Mouse (Mus musculus): ENCODE results near the gene Tmem87b. TPM values are rescaled to one million over a fixed set of nuclear protein-coding genes. Genes with fewer than 3 reads are reported as not detected.
A peak's percentile ranks its signal among the peaks of the same experiment; 100 is the strongest.

Gene Tmem87b
- polyA plus RNA-seq (2014; fragmentation: Nextera tagmentation; extraction: Ambion mirVana), result 20.4 and 21.4 TPM in 2 replicates

DNA sequence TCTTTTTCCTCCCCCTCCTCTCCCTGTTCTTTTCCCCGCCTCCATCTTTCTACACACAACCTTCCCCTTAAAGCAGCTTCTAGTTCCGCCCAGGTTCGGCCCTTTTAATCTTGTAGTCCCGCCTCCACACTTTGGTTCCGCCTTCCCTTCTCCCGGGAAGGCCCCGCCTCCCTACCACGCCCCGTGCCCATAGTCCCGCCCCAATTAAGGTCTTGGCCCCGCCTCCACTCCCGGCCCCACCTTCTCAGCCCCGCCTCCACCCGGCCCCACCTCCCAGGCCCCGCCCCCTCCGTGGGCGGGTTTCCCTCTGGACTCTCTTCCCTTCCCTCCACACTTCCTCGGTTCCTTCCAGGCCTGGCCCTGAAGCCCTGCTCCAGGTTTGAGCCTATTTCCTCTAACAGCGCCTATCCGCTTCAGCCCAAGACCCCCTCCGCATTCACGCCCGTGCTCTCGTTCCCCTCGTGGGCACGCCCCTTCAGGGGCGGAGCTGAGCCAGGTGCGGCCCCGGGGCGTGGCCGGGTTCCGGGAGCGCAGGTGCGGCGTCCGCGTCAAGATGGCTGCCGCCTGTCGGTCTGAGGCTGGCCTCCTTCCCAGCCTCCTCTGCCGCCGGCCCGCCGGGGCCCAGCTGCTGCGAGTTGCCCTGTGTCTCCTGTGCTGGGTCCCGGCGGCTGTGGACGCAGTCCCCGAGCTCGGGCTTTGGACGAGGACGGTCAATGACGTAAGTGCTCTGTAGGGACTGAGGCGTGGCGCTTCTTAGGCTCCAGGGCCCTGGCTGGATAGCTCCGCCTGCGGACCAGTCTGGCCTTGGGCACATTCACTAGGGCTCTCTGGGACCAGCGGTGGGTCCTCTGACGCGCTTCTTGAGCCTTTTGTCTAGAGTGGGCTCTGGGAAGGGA, at the start of gene Tmem87b:
Gene Tmem87b (plus strand): TSS at position 333 of the 896 bp plus-strand sequence.
- Histone ChIP-seq H3K4me2 (peak within 1 kb of the TSS; percentile 80), H3K27me3 (ENCODE audit: control insufficient read depth, insufficient read depth, low read length) (no peaks in the 10 kb centered on the region), H3K4me1 (ENCODE audit: control insufficient read depth, insufficient read depth, low read length) (peaks cover 12% of the 10 kb centered on the region), H3K36me3 (ENCODE audit: control insufficient read depth, insufficient read depth, low read length) (no peaks in the 10 kb centered on the region), H3K4me3 (ENCODE audit: low read depth, low read length) (peak within 1 kb of the TSS; percentile 85), H3K9ac (ENCODE audit: low read depth, low read length) (peak within 1 kb of the TSS; percentile 80), H3K27ac (ENCODE audit: low read depth, low read length) (peak within 1 kb of the TSS; percentile 90), H3K9me3 (replicated peaks; ENCODE audit: control insufficient read depth, low read length) (no peaks in the 10 kb centered on the region)
- peak; percentile 95 for ATAC-seq (replicated peaks; ENCODE audit: insufficient number of reproducible peaks, low FRiP score, low TSS enrichment)
- WGBS (ENCODE audit: insufficient replicate concordance), result under 1% methylated on average over 59 of the region's 59 CpGs

DNA sequence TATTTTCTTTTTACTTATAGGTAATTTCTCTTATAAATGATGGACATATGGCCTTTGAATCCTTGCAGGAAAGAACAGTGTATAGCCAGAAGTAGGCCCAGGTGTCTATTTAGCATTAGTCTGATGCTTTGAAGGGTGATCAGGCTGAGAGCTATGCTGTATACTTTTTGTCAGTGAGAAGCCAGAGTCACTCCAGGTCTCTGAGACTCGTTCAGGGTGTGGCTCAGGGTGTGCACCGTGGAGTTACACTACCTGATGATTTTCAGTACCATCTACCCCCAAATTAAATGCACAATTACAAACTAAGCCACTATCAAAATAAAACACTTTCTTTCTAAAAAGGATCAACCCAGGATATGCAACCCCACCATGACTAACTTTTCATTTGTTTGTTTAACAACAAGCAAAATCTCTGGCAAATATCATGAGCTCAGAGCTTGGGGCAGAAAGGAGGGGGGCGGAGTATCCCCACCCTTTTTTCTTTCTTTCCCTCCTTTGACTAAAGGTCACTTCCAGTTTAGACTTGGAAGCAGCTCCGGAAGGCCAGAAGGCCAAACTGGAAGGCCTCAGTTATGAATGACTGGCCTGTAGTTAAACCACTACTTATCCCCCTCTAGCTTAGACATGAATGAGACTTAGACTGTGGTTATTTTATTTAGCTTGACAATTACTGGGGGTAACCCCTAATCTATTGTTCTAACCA, 49.2 kb upstream of the Tmem87b start:
- no peak overlapping the region for H3K27ac ChIP-seq (ENCODE audit: low read depth, low read length)
- H3K27me3 ChIP-seq (ENCODE audit: control insufficient read depth, insufficient read depth, low read length), result no peaks in the 10 kb centered on the region
- no peak for ATAC-seq (replicated peaks; ENCODE audit: insufficient number of reproducible peaks, low FRiP score, low TSS enrichment)
- no peaks in the 10 kb centered on the region for H3K36me3 ChIP-seq (ENCODE audit: control insufficient read depth, insufficient read depth, low read length)
- H3K4me2 ChIP-seq, result no peak overlapping the region
- H3K9me3 ChIP-seq (replicated peaks; ENCODE audit: control insufficient read depth, low read length), result no peaks in the 10 kb centered on the region
- H3K9ac ChIP-seq (ENCODE audit: low read depth, low read length), result no peak overlapping the region
- H3K4me1 ChIP-seq (ENCODE audit: control insufficient read depth, insufficient read depth, low read length), result no peaks in the 10 kb centered on the region
- 62% methylated on average over 4 of the region's 4 CpGs for WGBS (ENCODE audit: insufficient replicate concordance)
- no peak overlapping the region for H3K4me3 ChIP-seq (ENCODE audit: low read depth, low read length)

DNA sequence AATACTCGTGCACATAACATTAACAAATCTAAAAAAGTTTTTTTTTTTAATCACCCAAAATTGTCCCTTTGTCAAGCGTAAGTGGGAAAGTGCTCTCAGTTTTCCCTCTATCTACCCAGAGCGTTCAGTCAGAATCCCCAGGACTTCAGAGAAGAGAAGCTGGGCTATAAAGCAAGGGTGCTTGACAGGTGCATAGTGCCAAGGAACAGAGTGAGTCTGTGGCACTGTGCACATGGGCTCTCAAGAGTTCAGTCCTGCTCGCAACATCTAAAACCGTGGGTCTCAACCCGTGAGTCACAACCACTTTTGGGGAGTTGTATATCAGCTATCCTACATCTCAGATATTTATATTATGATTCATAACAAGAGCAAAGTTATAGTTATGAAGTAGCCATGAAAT, 47.4 kb upstream of the Tmem87b start:
- Histone ChIP-seq H3K27ac (ENCODE audit: low read depth, low read length) (no peak overlapping the region), H3K27me3 (ENCODE audit: control insufficient read depth, insufficient read depth, low read length) (no peaks in the 10 kb centered on the region), H3K9me3 (replicated peaks; ENCODE audit: control insufficient read depth, low read length) (no peaks in the 10 kb centered on the region), H3K4me1 (ENCODE audit: control insufficient read depth, insufficient read depth, low read length) (no peaks in the 10 kb centered on the region), H3K4me2 (no peak overlapping the region), H3K9ac (ENCODE audit: low read depth, low read length) (no peak overlapping the region), H3K36me3 (ENCODE audit: control insufficient read depth, insufficient read depth, low read length) (no peaks in the 10 kb centered on the region), H3K4me3 (ENCODE audit: low read depth, low read length) (no peak overlapping the region)
- ATAC-seq (replicated peaks; ENCODE audit: insufficient number of reproducible peaks, low FRiP score, low TSS enrichment), result no peak
- WGBS (ENCODE audit: insufficient replicate concordance), result 82% methylated on average over 6 of the region's 6 CpGs

DNA sequence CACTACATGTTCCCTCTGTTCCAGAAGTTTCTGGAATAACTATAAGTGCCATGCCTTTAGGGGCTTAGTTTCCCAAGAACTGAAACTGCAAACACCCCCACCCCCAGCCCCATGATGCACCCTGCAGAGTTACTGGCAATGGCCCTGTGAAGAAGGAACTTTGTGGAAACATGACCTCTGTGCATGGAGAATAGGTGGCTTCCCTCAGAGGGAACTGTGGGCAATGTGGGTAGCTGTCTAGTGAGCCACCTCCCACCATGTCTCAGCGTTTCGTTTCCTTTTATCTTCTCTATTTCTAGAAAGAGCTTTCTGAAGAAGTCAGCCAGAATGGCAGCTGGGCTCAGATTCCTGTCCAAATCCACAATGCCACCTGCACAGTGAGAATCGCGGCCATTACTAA, 46.9 kb upstream of the Tmem87b start:
- Histone ChIP-seq H3K27ac (ENCODE audit: low read depth, low read length) (no peak overlapping the region), H3K4me3 (ENCODE audit: low read depth, low read length) (no peak overlapping the region), H3K27me3 (ENCODE audit: control insufficient read depth, insufficient read depth, low read length) (no peaks in the 10 kb centered on the region), H3K4me2 (no peak overlapping the region), H3K36me3 (ENCODE audit: control insufficient read depth, insufficient read depth, low read length) (no peaks in the 10 kb centered on the region), H3K9ac (ENCODE audit: low read depth, low read length) (no peak overlapping the region), H3K4me1 (ENCODE audit: control insufficient read depth, insufficient read depth, low read length) (no peaks in the 10 kb centered on the region), H3K9me3 (replicated peaks; ENCODE audit: control insufficient read depth, low read length) (no peaks in the 10 kb centered on the region)
- no peak for ATAC-seq (replicated peaks; ENCODE audit: insufficient number of reproducible peaks, low FRiP score, low TSS enrichment)
- 78% methylated on average over 4 of the region's 4 CpGs for WGBS (ENCODE audit: insufficient replicate concordance)

DNA sequence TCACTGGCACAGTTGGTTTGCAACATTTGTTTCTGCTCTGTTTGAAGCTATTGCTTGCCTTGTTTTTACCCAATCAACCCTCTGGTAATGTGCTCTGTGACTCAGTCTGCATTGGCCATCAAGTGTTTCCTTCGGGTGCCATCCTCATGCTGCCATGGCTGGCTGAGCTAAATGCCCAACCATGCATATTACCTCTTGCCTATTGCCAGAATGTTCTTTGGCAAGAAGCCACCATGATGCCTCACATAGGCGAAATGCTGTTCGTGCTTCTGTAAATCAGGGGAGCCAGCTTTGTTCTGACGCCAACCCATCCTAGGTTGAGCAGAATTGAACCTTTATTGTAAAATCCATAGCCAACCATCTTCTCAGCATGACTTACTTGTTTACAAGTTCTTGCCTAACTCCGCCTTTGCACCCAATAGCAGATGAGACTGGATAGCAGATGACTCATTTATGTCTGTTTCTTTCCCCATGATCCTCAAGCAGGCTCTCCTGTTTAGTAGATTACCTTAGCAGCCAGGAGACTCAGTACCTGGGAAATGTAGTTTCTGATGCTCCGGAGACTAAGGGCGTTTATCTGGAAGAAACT, 46.1 kb upstream of the Tmem87b start:
- no peak for ATAC-seq (replicated peaks; ENCODE audit: insufficient number of reproducible peaks, low FRiP score, low TSS enrichment)
- WGBS (ENCODE audit: insufficient replicate concordance), result 86% methylated on average over 7 of the region's 7 CpGs
- Histone ChIP-seq H3K36me3 (ENCODE audit: control insufficient read depth, insufficient read depth, low read length) (no peaks in the 10 kb centered on the region), H3K4me1 (ENCODE audit: control insufficient read depth, insufficient read depth, low read length) (no peaks in the 10 kb centered on the region), H3K27ac (ENCODE audit: low read depth, low read length) (no peak overlapping the region), H3K9ac (ENCODE audit: low read depth, low read length) (no peak overlapping the region), H3K4me3 (ENCODE audit: low read depth, low read length) (no peak overlapping the region), H3K27me3 (ENCODE audit: control insufficient read depth, insufficient read depth, low read length) (no peaks in the 10 kb centered on the region), H3K9me3 (replicated peaks; ENCODE audit: control insufficient read depth, low read length) (no peaks in the 10 kb centered on the region), H3K4me2 (no peak overlapping the region)

DNA sequence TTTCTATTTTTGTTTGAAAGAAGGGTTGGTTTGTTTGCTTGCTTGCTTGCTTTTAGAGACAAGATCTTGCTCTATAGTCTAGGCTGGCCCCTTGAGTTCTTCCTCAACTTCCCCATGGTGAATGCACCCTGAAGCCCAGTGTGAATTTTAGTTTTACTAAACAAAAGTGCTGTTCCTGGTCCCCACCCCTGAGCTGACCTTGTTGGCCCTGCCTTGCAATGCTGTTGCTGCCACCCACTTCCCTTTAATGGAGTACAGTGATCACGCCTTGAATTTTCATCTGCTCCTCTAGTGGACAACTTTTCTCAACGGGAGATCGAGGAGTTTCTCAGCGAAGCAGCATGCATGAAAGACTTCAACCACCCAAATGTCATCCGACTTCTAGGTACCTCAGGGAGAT, 35.7 kb upstream of the Tmem87b start:
- Histone ChIP-seq H3K4me2 (no peak overlapping the region), H3K9ac (ENCODE audit: low read depth, low read length) (no peak overlapping the region), H3K36me3 (ENCODE audit: control insufficient read depth, insufficient read depth, low read length) (no peaks in the 10 kb centered on the region), H3K4me1 (ENCODE audit: control insufficient read depth, insufficient read depth, low read length) (no peaks in the 10 kb centered on the region), H3K27ac (ENCODE audit: low read depth, low read length) (no peak overlapping the region), H3K4me3 (ENCODE audit: low read depth, low read length) (no peak overlapping the region), H3K9me3 (replicated peaks; ENCODE audit: control insufficient read depth, low read length) (no peaks in the 10 kb centered on the region), H3K27me3 (ENCODE audit: control insufficient read depth, insufficient read depth, low read length) (no peaks in the 10 kb centered on the region)
- WGBS (ENCODE audit: insufficient replicate concordance), result 78% methylated on average over 5 of the region's 5 CpGs
- no peak for ATAC-seq (replicated peaks; ENCODE audit: insufficient number of reproducible peaks, low FRiP score, low TSS enrichment)

DNA sequence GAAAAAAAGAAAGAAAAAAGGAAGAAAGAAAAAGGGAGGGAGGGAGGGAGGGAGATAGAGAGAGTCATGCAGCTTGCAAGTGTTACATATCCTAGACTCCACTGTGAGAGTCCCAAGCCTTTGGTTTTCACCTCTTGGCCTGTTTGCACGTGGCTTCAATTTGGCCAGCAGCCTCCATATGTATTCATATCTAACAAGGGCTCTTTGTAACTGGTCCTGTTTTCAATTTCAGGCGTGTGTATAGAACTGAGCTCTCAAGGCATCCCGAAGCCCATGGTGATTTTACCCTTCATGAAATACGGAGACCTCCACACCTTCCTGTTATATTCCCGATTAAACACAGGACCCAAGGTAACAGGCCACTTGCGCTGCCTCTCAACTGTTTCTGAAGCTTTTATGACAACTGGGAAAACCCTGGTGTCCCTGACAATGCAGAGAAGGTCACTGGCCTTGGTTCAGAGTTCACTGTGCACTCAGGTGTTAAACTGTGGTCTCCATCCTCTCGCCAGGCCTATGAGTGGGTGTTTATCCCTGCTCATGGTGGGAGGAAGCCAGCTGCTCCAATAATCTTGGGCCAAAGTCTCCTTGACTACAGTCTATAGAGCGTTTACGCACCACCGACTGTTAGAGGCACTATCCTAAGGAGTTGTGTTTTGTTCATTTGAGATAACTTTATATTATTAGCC, 34.1 kb upstream of the Tmem87b start:
- Histone ChIP-seq H3K9ac (ENCODE audit: low read depth, low read length) (no peak overlapping the region), H3K9me3 (replicated peaks; ENCODE audit: control insufficient read depth, low read length) (no peaks in the 10 kb centered on the region), H3K27ac (ENCODE audit: low read depth, low read length) (no peak overlapping the region), H3K4me1 (ENCODE audit: control insufficient read depth, insufficient read depth, low read length) (no peaks in the 10 kb centered on the region), H3K27me3 (ENCODE audit: control insufficient read depth, insufficient read depth, low read length) (no peaks in the 10 kb centered on the region), H3K4me3 (ENCODE audit: low read depth, low read length) (no peak overlapping the region), H3K36me3 (ENCODE audit: control insufficient read depth, insufficient read depth, low read length) (no peaks in the 10 kb centered on the region), H3K4me2 (no peak overlapping the region)
- ATAC-seq (replicated peaks; ENCODE audit: insufficient number of reproducible peaks, low FRiP score, low TSS enrichment), result no peak
- WGBS (ENCODE audit: insufficient replicate concordance), result 80% methylated on average over 10 of the region's 10 CpGs

DNA sequence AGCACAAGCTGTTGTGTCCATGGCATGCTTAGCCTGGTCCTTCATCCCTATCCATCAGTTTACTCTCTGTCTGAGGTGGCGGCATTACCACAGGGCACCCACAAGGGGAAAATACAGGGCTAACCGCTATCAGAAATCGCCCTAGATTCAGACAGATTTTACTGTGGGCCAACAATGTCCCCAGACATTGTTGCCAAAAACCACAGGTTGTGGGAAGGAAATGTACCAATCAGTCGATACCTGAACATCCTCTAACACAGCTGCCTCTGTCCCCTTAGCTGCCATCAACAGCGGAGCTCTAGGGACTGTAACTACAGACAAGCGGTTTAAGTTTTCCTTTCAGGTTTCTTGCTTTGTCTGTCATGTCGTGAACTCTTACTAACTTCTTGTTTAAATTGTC, 33.1 kb upstream of the Tmem87b start:
- H3K27ac ChIP-seq (ENCODE audit: low read depth, low read length), result no peak overlapping the region
- no peak overlapping the region for H3K4me2 ChIP-seq
- no peak for ATAC-seq (replicated peaks; ENCODE audit: insufficient number of reproducible peaks, low FRiP score, low TSS enrichment)
- no peak overlapping the region for H3K9ac ChIP-seq (ENCODE audit: low read depth, low read length)
- 86% methylated on average over 7 of the region's 7 CpGs for WGBS (ENCODE audit: insufficient replicate concordance)
- no peak overlapping the region for H3K4me3 ChIP-seq (ENCODE audit: low read depth, low read length)
- no peaks in the 10 kb centered on the region for H3K36me3 ChIP-seq (ENCODE audit: control insufficient read depth, insufficient read depth, low read length)
- H3K4me1 ChIP-seq (ENCODE audit: control insufficient read depth, insufficient read depth, low read length), result no peaks in the 10 kb centered on the region
- H3K27me3 ChIP-seq (ENCODE audit: control insufficient read depth, insufficient read depth, low read length), result no peaks in the 10 kb centered on the region
- no peaks in the 10 kb centered on the region for H3K9me3 ChIP-seq (replicated peaks; ENCODE audit: control insufficient read depth, low read length)

Measured in heart, embryonic 11.5 days (tissue).